Mouse (Mus musculus) liver, embryonic 14.5 days (tissue): Measurements from ENCODE around the gene C9. TPM values are rescaled to one million over a fixed set of nuclear protein-coding genes. Genes with fewer than 3 reads are reported as not detected.

Experiments used
- ATAC-seq: fragments of 200-750 bp; cut with Nextera tagmentation; 2 replicates; pipeline ENCODE4 v1.8.0; 2017; ENCODE audit warnings: moderate number of reproducible peaks, mild to moderate bottlenecking, moderate library complexity; ENCODE audit not compliant: insufficient read depth
- DNase-seq, 3 experiments: peaks; one replicate each; pipeline ENCODE4 v3.0.0-alpha.2; 2012 to 2013; ENCODE audit warnings: low read depth in 3 of 3, low spot score in 3 of 3
- H3K27ac ChIP-seq: fragments of 300-500 bp; sonication (generic); 2 replicates; pipeline ENCODE4 v1.5.1; 2014; ENCODE audit warnings: moderate library complexity, mild to moderate bottlenecking, control low read depth, inconsistent platforms
- H3K27me3 ChIP-seq: fragments of 300-500 bp; sonication (generic); 2 replicates; pipeline ENCODE4 v1.6.1; 2014; ENCODE audit warnings: mild to moderate bottlenecking, low read length, moderate library complexity; ENCODE audit not compliant: control insufficient read depth, insufficient read depth
- H3K36me3 ChIP-seq: fragments of 300-500 bp; sonication (generic); replicated peaks from 2 replicates; pipeline ENCODE4 v1.6.1; 2014; ENCODE audit warnings: low read depth; ENCODE audit not compliant: control insufficient read depth, insufficient read depth
- H3K4me1 ChIP-seq, 2 experiments: fragments of 200-500 bp in 1 of 2; fragments of 300-500 bp in 1 of 2; sonication (generic) in 1 of 2; replicated peaks; 2 replicates each; pipeline ENCODE4 v1.6.1; 2012 to 2014; ENCODE audit warnings: antibody characterized with exemption in 1 of 2, inconsistent platforms in 1 of 2, low read length in 1 of 2; ENCODE audit not compliant: control insufficient read depth in 2 of 2, insufficient read depth in 2 of 2
- H3K4me2 ChIP-seq: fragments of 300-500 bp; sonication (generic); 2 replicates; pipeline ENCODE4 v1.6.1; 2014; ENCODE audit warnings: low read depth, mild to moderate bottlenecking, control low read depth, moderate library complexity
- H3K4me3 ChIP-seq, 2 experiments: fragments of 200-500 bp in 1 of 2; fragments of 300-500 bp in 1 of 2; sonication (generic) in 1 of 2; 2 replicates each; pipeline ENCODE4 v1.5.1; 2012 to 2014; ENCODE audit warnings: low read depth in 2 of 2, low read length in 2 of 2, mild to moderate bottlenecking in 2 of 2, control low read depth in 1 of 2, inconsistent platforms in 1 of 2, moderate library complexity in 1 of 2; ENCODE audit not compliant: insufficient read depth in 1 of 2
- H3K9ac ChIP-seq: fragments of 300-500 bp; sonication (generic); replicated peaks from 2 replicates; pipeline ENCODE4 v1.6.1; 2014; ENCODE audit warnings: mild to moderate bottlenecking, control low read depth, moderate library complexity
- H3K9me3 ChIP-seq: fragments of 300-500 bp; sonication (generic); 2 replicates; pipeline ENCODE4 v1.6.1; 2016; ENCODE audit warnings: low read length, mixed read lengths; ENCODE audit not compliant: control insufficient read depth
- CTCF ChIP-seq: IDR thresholded peaks from 2 replicates; pipeline ENCODE4 v1.5.1; 2016; ENCODE audit warnings: antibody characterized with exemption, low read depth, control low read depth
- EP300 ChIP-seq: IDR thresholded peaks from 2 replicates; pipeline ENCODE4 v1.6.1; 2016; ENCODE audit warnings: antibody characterized with exemption, low read depth
- WGBS: fragments of 180-500 bp; shearing (Covaris S2); extraction: QIAGEN DNeasy Blood & Tissue Kit; methylation state at CpG from one replicate; pipeline ENCODE4 v1.1.7; 2014; ENCODE audit not compliant: insufficient replicate concordance; 5-methylcytosine and 5-hydroxymethylcytosine counted together
- polyA plus RNA-seq, 2 experiments: library from polyadenylated mRNA; depleted of rRNA in 1 of 2; stranded (reverse) in 1 of 2; unstranded in 1 of 2; fragments of >200 nt; fragmentation: Nextera tagmentation in 1 of 2; extraction: Ambion mirVana in 1 of 2; gene quantifications; 2 replicates each; pipeline versions ENCODE4 v1.2.1 to v1.2.3; 2012 to 2014

C9 gene
- 0.57 and 1.3 TPM in 2 replicates for polyA plus RNA-seq (2012; rRNA removed)
- polyA plus RNA-seq (2014; fragmentation: Nextera tagmentation; extraction: Ambion mirVana): 2.6 and 2.8 TPM in 2 replicates

DNA sequence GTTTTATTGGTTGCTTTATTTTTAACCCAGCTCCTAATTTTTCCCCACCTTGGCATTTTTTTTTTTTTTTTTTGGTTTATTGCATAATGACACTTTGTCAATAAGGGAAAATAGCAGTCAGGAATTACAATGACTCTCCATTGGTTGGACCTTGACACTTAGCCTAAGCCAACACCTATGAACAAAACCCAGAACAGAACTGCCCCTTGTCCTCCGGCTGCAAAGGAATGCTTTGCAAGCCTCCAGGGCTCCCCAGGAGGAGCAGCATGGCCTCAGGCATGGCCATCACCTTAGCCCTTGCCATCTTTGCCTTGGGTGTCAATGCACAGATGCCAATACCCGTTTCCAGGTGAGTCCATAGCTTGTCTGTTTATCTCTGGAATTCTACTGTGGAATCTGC, at the start of gene C9:
Gene C9 (plus strand): TSS at position 193 of the 400 bp plus-strand sequence.
- no peaks in the 10 kb centered on the region for H3K27me3 ChIP-seq
- 38% methylated on average over 2 of the region's 2 CpGs for WGBS
- H3K9ac ChIP-seq: no peak within 1 kb of the TSS
- H3K4me3 ChIP-seq: no peak within 1 kb of the TSS
- H3K4me2 ChIP-seq: no peak within 1 kb of the TSS
- DNase-seq (no peak), ATAC-seq (no peak)
- no peaks in the 10 kb centered on the region for H3K9me3 ChIP-seq
- no peaks in the 10 kb centered on the region; a peak in 1 of 4 replicates for H3K4me1 ChIP-seq
- TF ChIP-seq EP300 (no peak), CTCF (no peak)
- H3K36me3 ChIP-seq: no peaks in the 10 kb centered on the region
- no peak within 1 kb of the TSS for H3K27ac ChIP-seq

- no peak for ATAC-seq
- no peaks in the 10 kb centered on the region for H3K27me3 ChIP-seq
- no peak overlapping the region for H3K9ac ChIP-seq
- no peaks in the 10 kb centered on the region for H3K4me1 ChIP-seq
- DNase-seq: no peak
- no peak for TF ChIP-seq EP300
- no peak for TF ChIP-seq CTCF
- H3K9me3 ChIP-seq: no peaks in the 10 kb centered on the region
- H3K27ac ChIP-seq: no peak overlapping the region
- 57% methylated on average over 4 of the region's 4 CpGs for WGBS
- no peaks in the 10 kb centered on the region for H3K36me3 ChIP-seq
- no peak overlapping the region for H3K4me3 ChIP-seq
- no peak overlapping the region for H3K4me2 ChIP-seq
Observed at GRCm38 (mm10) chr15:6398211-6398610, 46.9 kb upstream of the C9 start.

DNA sequence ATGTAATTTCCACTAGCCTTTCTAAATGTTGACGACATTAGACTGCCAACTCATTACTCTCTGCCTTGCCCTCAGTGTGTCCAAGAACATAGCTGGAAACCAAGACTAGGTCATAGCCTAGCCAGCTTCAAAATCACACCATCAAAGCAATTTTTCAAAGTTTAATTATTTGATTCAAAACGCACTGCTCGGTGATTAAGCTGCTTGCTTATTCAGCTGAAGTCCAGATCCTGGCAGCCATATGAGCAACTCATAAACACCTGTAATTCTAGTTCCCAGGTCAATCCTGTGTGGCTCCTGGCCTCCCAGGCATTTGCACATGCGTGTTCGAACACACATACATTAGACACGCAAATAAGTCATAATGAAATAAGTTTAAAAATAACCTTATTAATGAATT, 46.2 kb upstream of the C9 start:
- H3K4me3 ChIP-seq: no peak overlapping the region
- H3K4me1 ChIP-seq: no peaks in the 10 kb centered on the region
- H3K36me3 ChIP-seq: no peaks in the 10 kb centered on the region
- H3K27ac ChIP-seq: no peak overlapping the region
- H3K9me3 ChIP-seq: no peaks in the 10 kb centered on the region
- no peak for TF ChIP-seq EP300
- TF ChIP-seq CTCF: no peak
- no peaks in the 10 kb centered on the region for H3K27me3 ChIP-seq
- DNase-seq: no peak
- H3K4me2 ChIP-seq: no peak overlapping the region
- no peak overlapping the region for H3K9ac ChIP-seq
- 70% methylated on average over 6 of the region's 6 CpGs for WGBS
- no peak for ATAC-seq

- no peak overlapping the region for H3K4me2 ChIP-seq
- 67% methylated on average over 8 of the region's 8 CpGs for WGBS
- no peaks in the 10 kb centered on the region for H3K4me1 ChIP-seq
- no peaks in the 10 kb centered on the region for H3K9me3 ChIP-seq
- no peak for TF ChIP-seq EP300
- TF ChIP-seq CTCF: no peak
- no peak for DNase-seq
- H3K27me3 ChIP-seq: no peaks in the 10 kb centered on the region
- H3K4me3 ChIP-seq: no peak overlapping the region
- H3K36me3 ChIP-seq: no peaks in the 10 kb centered on the region
- no peak overlapping the region for H3K27ac ChIP-seq
- ATAC-seq: no peak
- H3K9ac ChIP-seq: no peak overlapping the region
Observed at GRCm38 (mm10) chr15:6400115-6400514, 45.0 kb upstream of the C9 start.

DNA sequence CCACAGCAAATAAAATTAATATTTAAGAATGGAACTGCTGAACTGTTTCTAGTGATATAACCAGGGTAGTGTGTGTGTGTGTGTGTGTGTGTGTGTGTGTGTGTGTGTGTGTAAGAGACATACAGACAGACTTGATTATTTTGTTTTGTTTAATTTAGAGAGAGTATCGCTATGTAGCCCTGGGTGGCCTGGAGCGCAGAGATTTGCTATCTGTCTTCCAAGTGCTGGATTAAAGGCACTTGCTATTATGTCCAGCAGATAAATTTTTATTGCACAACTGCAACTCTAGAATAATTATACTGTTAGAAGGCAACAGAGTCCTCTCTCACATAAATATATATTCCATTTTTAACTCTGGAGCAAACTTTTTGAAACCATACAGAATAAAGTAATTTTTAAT, 42.7 kb upstream of the C9 start:
- Histone ChIP-seq H3K27ac (no peak overlapping the region), H3K4me2 (no peak overlapping the region), H3K36me3 (no peaks in the 10 kb centered on the region), H3K4me3 (no peak overlapping the region), H3K9me3 (no peaks in the 10 kb centered on the region), H3K9ac (no peak overlapping the region), H3K4me1 (no peaks in the 10 kb centered on the region), H3K27me3 (no peaks in the 10 kb centered on the region)
- DNase-seq (no peak), ATAC-seq (no peak)
- TF ChIP-seq CTCF: no peak
- no peak for TF ChIP-seq EP300
- WGBS: 78% methylated on average over 2 of the region's 2 CpGs
